Mouse (Mus musculus): ENCODE measurements around the gene Meltf.

DNA sequence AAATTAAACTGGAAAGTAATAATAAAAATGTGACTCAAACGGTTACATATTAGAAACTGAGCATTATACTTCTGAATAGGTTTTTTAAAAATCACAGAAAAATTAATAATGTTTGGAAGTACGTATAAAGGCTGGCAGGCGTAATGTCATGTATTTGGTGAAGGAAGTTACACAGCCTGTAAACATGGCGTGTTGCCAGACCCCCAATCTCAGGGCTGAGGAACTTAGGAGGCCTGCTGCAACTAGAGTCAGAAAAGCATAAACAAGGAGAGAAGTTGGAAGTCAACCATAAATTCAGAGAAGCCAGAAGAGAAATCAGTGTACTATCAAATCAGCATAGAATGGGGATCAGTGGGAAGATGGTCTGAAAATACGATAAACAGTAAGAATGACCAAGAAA lies 14.7 kb upstream of the Meltf start:
- no peak for TF ChIP-seq GATA1 (IDR thresholded peaks at IDR 0.05; ENCODE audit: low read length)
- TF ChIP-seq TAL1 (IDR thresholded peaks at IDR 0.05; ENCODE audit: low read length): no peak

All from erythroblast, embryonic 14.5 days (primary cell).